Mouse (Mus musculus) small intestine, adult 2 months (tissue): Measurements from ENCODE around the gene Sla2.

Source experiments
- CTCF ChIP-seq: fragments of 200-500 bp; IDR thresholded peaks from 2 replicates; pipeline ENCODE4 v1.5.1; 2012; ENCODE audit warnings: low read depth, mild to moderate bottlenecking, control low read depth, inconsistent platforms, low read length, moderate library complexity, mixed read lengths; ENCODE audit not compliant: insufficient replicate concordance, insufficient read length; ENCODE audit errors: extremely low read depth
- POLR2A ChIP-seq: fragments of 200-500 bp; IDR thresholded peaks from 2 replicates; pipeline ENCODE4 v1.6.1; 2012; ENCODE audit warnings: low read depth, mild to moderate bottlenecking, control low read depth, inconsistent platforms, low read length, moderate library complexity

DNA sequence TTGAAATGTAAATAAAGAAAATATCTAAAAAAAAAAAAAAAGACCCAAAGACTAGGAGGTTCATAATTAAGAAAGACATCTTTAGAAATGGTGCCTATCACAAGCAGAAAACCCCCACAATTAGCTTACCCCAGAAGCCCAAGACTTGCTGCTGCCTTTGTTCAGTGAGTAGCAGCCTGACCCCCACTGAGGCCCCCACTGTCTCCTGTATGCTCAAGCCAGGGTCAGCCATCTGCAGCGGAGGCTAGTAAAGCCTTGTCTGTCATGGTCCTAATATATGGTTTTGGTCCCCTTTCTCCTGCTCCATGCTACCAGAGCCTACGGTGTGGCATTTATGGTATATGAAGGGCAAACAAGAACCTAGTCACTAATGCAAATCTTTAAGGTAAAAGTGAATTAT lies 14.4 kb upstream of the Sla2 start:
- no peak for TF ChIP-seq CTCF
- no peak for TF ChIP-seq POLR2A
